Mouse (Mus musculus): ENCODE measurements around the gene Sowaha. TPM values are rescaled to one million over a fixed set of nuclear protein-coding genes. Genes with fewer than 3 reads are reported as not detected.

The Sowaha gene
- polyA plus RNA-seq, 1 experiment = 13.9 TPM

GRCm38 (mm10) chr11:53452396-53452795 is 27.7 kb downstream of the Sowaha start:
- TF ChIP-seq CTCF (IDR thresholded peaks at IDR 0.05; ENCODE audit: extremely low read depth, insufficient read depth, insufficient read length, insufficient replicate concordance) (no peak), POLR2A (IDR thresholded peaks at IDR 0.05; ENCODE audit: low read depth, low read length) (no peak)
- Histone ChIP-seq H3K36me3 (ENCODE audit: control insufficient read depth, insufficient read depth, low read length) (no peaks in the 10 kb centered on the region), H3K4me1 (ENCODE audit: control insufficient read depth, insufficient read depth, insufficient read length) (peaks cover 5% of the 10 kb centered on the region), H3K27me3 (ENCODE audit: control insufficient read depth, insufficient read depth, low read length) (peaks cover 7% of the 10 kb centered on the region), H3K27ac (ENCODE audit: insufficient read depth, low read length) (no peak overlapping the region), H3K4me3 (ENCODE audit: extremely low read depth, insufficient read depth, insufficient read length) (no peak overlapping the region)
- 95% methylated on average over 9 of the region's 9 CpGs for WGBS
- DNase-seq (ENCODE audit: low read depth in 1 of 2, low spot score in 2 of 2) = no peak

DNA sequence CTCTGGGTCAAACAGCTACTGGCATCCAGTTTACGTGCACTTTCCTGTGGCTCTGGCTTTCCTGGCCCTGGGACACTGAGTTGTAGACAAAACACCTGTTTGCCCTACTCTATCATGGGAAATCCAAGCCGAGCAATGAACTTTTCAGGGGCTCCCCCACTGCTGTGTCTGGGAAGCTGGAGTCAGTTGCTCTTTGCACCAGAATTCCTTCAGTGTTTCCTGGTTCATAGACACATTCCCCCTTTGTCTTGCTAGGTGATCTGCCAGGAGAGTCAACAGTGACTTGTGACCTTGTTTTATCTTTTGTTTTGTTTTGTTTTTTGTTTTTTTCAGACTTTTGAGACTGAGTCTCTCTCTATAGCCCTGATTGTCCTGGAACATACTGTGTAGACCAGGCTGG is 28.7 kb downstream of the Sowaha start:
- no peak for DNase-seq (ENCODE audit: low read depth in 1 of 2, low spot score in 2 of 2)
- WGBS = 73% methylated on average over 2 of the region's 2 CpGs
- Histone ChIP-seq H3K27me3 (ENCODE audit: control insufficient read depth, insufficient read depth, low read length) (0 out of 2 replicates have a peak, but pooled peaks cover 1% of the 10 kb centered on the region), H3K27ac (ENCODE audit: insufficient read depth, low read length) (no peak overlapping the region), H3K36me3 (ENCODE audit: control insufficient read depth, insufficient read depth, low read length) (no peaks in the 10 kb centered on the region), H3K4me3 (ENCODE audit: extremely low read depth, insufficient read depth, insufficient read length) (no peak overlapping the region), H3K4me1 (ENCODE audit: control insufficient read depth, insufficient read depth, insufficient read length) (no peaks in the 10 kb centered on the region)
- TF ChIP-seq POLR2A (IDR thresholded peaks at IDR 0.05; ENCODE audit: low read depth, low read length) (no peak), CTCF (IDR thresholded peaks at IDR 0.05; ENCODE audit: extremely low read depth, insufficient read depth, insufficient read length, insufficient replicate concordance) (no peak)

DNA sequence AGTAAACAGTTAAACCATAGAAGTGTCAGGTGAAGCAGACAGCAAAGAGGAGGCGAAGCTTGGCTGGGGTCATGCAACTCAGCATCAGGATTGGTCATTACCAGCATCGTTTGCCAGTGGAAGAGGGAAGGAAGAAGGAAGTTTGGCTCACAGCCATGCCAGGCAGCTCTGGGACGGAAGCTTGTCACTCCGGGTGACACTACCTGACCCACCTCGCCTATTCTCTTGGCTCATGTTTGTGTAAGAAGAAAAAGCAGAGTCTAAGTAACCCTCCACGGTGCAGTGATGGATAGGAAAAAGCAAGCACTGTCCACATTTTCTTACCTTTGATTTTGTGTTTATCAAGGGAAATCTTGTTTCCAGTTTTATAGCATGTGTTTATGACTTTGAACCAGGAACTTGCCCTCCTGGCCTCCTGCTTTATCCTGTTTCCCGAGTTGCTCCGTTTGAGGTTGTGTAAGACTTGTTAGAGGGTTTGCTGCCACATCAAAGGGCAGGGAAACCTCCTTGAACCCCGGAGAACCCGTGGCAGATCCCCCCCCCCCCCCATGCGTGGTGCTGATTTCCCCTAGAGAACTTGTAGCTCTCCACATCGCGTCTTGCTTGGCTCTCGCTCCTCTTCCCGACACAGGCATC is 29.9 kb downstream of the Sowaha start:
- no peak for DNase-seq (ENCODE audit: low read depth in 1 of 2, low spot score in 2 of 2)
- TF ChIP-seq POLR2A (IDR thresholded peaks at IDR 0.05; ENCODE audit: low read depth, low read length) (no peak), CTCF (IDR thresholded peaks at IDR 0.05; ENCODE audit: extremely low read depth, insufficient read depth, insufficient read length, insufficient replicate concordance) (no peak)
- no peak overlapping the region for H3K4me3 ChIP-seq (ENCODE audit: extremely low read depth, insufficient read depth, insufficient read length)
- 0 out of 2 replicates have a peak, but pooled peaks cover 1% of the 10 kb centered on the region for H3K27me3 ChIP-seq (ENCODE audit: control insufficient read depth, insufficient read depth, low read length)
- H3K27ac ChIP-seq (ENCODE audit: insufficient read depth, low read length) = no peak overlapping the region
- no peaks in the 10 kb centered on the region for H3K4me1 ChIP-seq (ENCODE audit: control insufficient read depth, insufficient read depth, insufficient read length)
- no peaks in the 10 kb centered on the region for H3K36me3 ChIP-seq (ENCODE audit: control insufficient read depth, insufficient read depth, low read length)
- WGBS = 10% methylated on average over 15 of the region's 15 CpGs

- no peak overlapping the region for H3K4me3 ChIP-seq (ENCODE audit: extremely low read depth, insufficient read depth, insufficient read length)
- no peak for DNase-seq (ENCODE audit: low read depth in 1 of 2, low spot score in 2 of 2)
- no peak overlapping the region for H3K27ac ChIP-seq (ENCODE audit: insufficient read depth, low read length)
- TF ChIP-seq POLR2A (IDR thresholded peaks at IDR 0.05; ENCODE audit: low read depth, low read length) = no peak
- H3K4me1 ChIP-seq (ENCODE audit: control insufficient read depth, insufficient read depth, insufficient read length) = no peaks in the 10 kb centered on the region
- H3K36me3 ChIP-seq (ENCODE audit: control insufficient read depth, insufficient read depth, low read length) = no peaks in the 10 kb centered on the region
- H3K27me3 ChIP-seq (ENCODE audit: control insufficient read depth, insufficient read depth, low read length) = no peaks in the 10 kb centered on the region
- WGBS = 89% methylated on average over 1 of the region's 1 CpGs
Measured at GRCm38 (mm10) chr11:53448529-53448928, 31.5 kb downstream of the Sowaha start.

GRCm38 (mm10) chr11:53447996-53448395 is 32.1 kb downstream of the Sowaha start:
- no peak overlapping the region for H3K4me3 ChIP-seq (ENCODE audit: extremely low read depth, insufficient read depth, insufficient read length)
- WGBS = 95% methylated on average over 8 of the region's 8 CpGs
- H3K27me3 ChIP-seq (ENCODE audit: control insufficient read depth, insufficient read depth, low read length) = no peaks in the 10 kb centered on the region
- TF ChIP-seq POLR2A (IDR thresholded peaks at IDR 0.05; ENCODE audit: low read depth, low read length) (no peak), CTCF (IDR thresholded peaks at IDR 0.05; ENCODE audit: extremely low read depth, insufficient read depth, insufficient read length, insufficient replicate concordance) (no peak)
- no peak overlapping the region for H3K27ac ChIP-seq (ENCODE audit: insufficient read depth, low read length)
- no peak for DNase-seq (ENCODE audit: low read depth in 1 of 2, low spot score in 2 of 2)
- H3K4me1 ChIP-seq (ENCODE audit: control insufficient read depth, insufficient read depth, insufficient read length) = no peaks in the 10 kb centered on the region
- no peaks in the 10 kb centered on the region for H3K36me3 ChIP-seq (ENCODE audit: control insufficient read depth, insufficient read depth, low read length)

- TF ChIP-seq POLR2A (IDR thresholded peaks at IDR 0.05; ENCODE audit: low read depth, low read length) (no peak), CTCF (IDR thresholded peaks at IDR 0.05; ENCODE audit: extremely low read depth, insufficient read depth, insufficient read length, insufficient replicate concordance) (no peak)
- DNase-seq (ENCODE audit: low read depth in 1 of 2, low spot score in 2 of 2) = no peak
- H3K4me3 ChIP-seq (ENCODE audit: extremely low read depth, insufficient read depth, insufficient read length) = no peak overlapping the region
- H3K4me1 ChIP-seq (ENCODE audit: control insufficient read depth, insufficient read depth, insufficient read length) = no peaks in the 10 kb centered on the region
- H3K36me3 ChIP-seq (ENCODE audit: control insufficient read depth, insufficient read depth, low read length) = no peaks in the 10 kb centered on the region
- H3K27ac ChIP-seq (ENCODE audit: insufficient read depth, low read length) = no peak overlapping the region
- no peaks in the 10 kb centered on the region for H3K27me3 ChIP-seq (ENCODE audit: control insufficient read depth, insufficient read depth, low read length)
- WGBS = 97% methylated on average over 13 of the region's 13 CpGs
Measured at GRCm38 (mm10) chr11:53446183-53446582, 33.9 kb downstream of the Sowaha start.

- no peak overlapping the region for H3K4me3 ChIP-seq (ENCODE audit: extremely low read depth, insufficient read depth, insufficient read length)
- no peaks in the 10 kb centered on the region for H3K4me1 ChIP-seq (ENCODE audit: control insufficient read depth, insufficient read depth, insufficient read length)
- H3K36me3 ChIP-seq (ENCODE audit: control insufficient read depth, insufficient read depth, low read length) = no peaks in the 10 kb centered on the region
- WGBS = 93% methylated on average over 13 of the region's 13 CpGs
- no peak overlapping the region for H3K27ac ChIP-seq (ENCODE audit: insufficient read depth, low read length)
- H3K27me3 ChIP-seq (ENCODE audit: control insufficient read depth, insufficient read depth, low read length) = no peaks in the 10 kb centered on the region
- no peak for DNase-seq (ENCODE audit: low read depth in 1 of 2, low spot score in 2 of 2)
- TF ChIP-seq POLR2A (IDR thresholded peaks at IDR 0.05; ENCODE audit: low read depth, low read length) = no peak
- TF ChIP-seq CTCF (IDR thresholded peaks at IDR 0.05; ENCODE audit: extremely low read depth, insufficient read depth, insufficient read length, insufficient replicate concordance) = no peak
Measured at GRCm38 (mm10) chr11:53445562-53445961, 34.5 kb downstream of the Sowaha start.

Measured in spleen, adult 2 months (tissue).